Mouse (Mus musculus) hindbrain, embryonic 16.5 days (tissue): ENCODE data around the gene Arhgef10l. TPM values are rescaled to one million over a fixed set of nuclear protein-coding genes. Genes with fewer than 3 reads are reported as not detected.

ENCODE experiments used
- ATAC-seq: fragments of 200-750 bp; cut with Nextera tagmentation; 2 replicates; pipeline ENCODE4 v1.8.0; 2017; ENCODE audit warnings: moderate TSS enrichment, moderate library complexity
- H3K27ac ChIP-seq: fragments of 300-500 bp; sonication (generic); 2 replicates; pipeline ENCODE4 v1.5.1; 2014; ENCODE audit warnings: low read depth, mild to moderate bottlenecking, control low read depth, low read length, moderate library complexity
- H3K27me3 ChIP-seq: fragments of 300-500 bp; sonication (generic); replicated peaks from 2 replicates; pipeline ENCODE4 v1.6.1; 2014; ENCODE audit warnings: low read length; ENCODE audit not compliant: control insufficient read depth, insufficient read depth
- H3K36me3 ChIP-seq: fragments of 300-500 bp; sonication (generic); 2 replicates; pipeline ENCODE4 v1.6.1; 2014; ENCODE audit warnings: mild to moderate bottlenecking, low read length, moderate library complexity, mixed read lengths; ENCODE audit not compliant: control insufficient read depth, insufficient read depth
- H3K4me1 ChIP-seq: fragments of 300-500 bp; sonication (generic); 2 replicates; pipeline ENCODE4 v1.6.1; 2014; ENCODE audit warnings: low read depth, low read length; ENCODE audit not compliant: control insufficient read depth, insufficient read depth
- H3K4me2 ChIP-seq: fragments of 300-500 bp; sonication (generic); 2 replicates; pipeline ENCODE4 v1.6.1; 2014; ENCODE audit warnings: mild to moderate bottlenecking, low read length, control low read depth, moderate library complexity
- H3K4me3 ChIP-seq: fragments of 300-500 bp; sonication (generic); 2 replicates; pipeline ENCODE4 v1.5.1; 2014; ENCODE audit warnings: mild to moderate bottlenecking, low read length, control low read depth, moderate library complexity
- H3K9ac ChIP-seq: fragments of 300-500 bp; sonication (generic); 2 replicates; pipeline ENCODE4 v1.6.1; 2014; ENCODE audit warnings: low read depth, mild to moderate bottlenecking, control low read depth, low read length, moderate library complexity
- H3K9me3 ChIP-seq: fragments of 300-500 bp; sonication (generic); 2 replicates; pipeline ENCODE4 v1.6.1; 2014; ENCODE audit warnings: mild to moderate bottlenecking, low read length, moderate library complexity; ENCODE audit not compliant: control insufficient read depth
- WGBS: fragments of 180-500 bp; shearing (Covaris S2); extraction: QIAGEN DNeasy Blood & Tissue Kit; methylation state at CpG from one replicate; pipeline ENCODE4 v1.1.7; 2014; 5-methylcytosine and 5-hydroxymethylcytosine counted together
- polyA plus RNA-seq: library from polyadenylated mRNA; unstranded; fragments of >200 nt; fragmentation: Nextera tagmentation; extraction: Ambion mirVana; gene quantifications from 2 replicates; pipeline ENCODE4 v1.2.1, GENCODE M21; 2015

Arhgef10l gene
- polyA plus RNA-seq: 20.7 and 24.5 TPM in 2 replicates

DNA sequence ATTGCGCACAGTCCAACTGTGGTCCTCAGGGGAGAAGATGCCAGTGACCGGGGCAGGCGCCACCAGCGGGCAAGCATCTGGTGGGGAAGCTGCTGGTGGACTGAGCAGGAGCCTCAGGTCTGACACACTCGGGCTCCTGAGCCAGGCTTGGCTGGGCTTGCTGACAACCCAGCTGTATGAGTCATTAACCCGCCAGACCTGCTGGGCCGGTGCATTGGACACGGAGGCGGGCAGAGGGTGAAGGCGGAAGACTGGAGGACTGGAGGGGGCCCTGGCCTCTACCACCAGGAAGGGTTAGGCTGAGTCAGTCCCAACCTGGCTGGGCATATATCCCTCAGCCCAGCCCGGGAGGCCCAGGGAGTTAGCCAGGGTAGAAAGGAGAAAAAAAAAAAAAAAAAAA lies at the start of gene Arhgef10l:
Gene Arhgef10l (minus strand): TSS at position 253 of the 400 bp plus-strand sequence.
- WGBS: 69% methylated on average over 11 of the region's 11 CpGs
- no peak within 1 kb of the TSS for H3K9ac ChIP-seq
- H3K4me3 ChIP-seq: no peak within 1 kb of the TSS
- no peaks in the 10 kb centered on the region for H3K9me3 ChIP-seq
- H3K27ac ChIP-seq: no peak within 1 kb of the TSS
- peak; percentile 48; the same call in 1 of the 2 replicates for ATAC-seq
- H3K4me1 ChIP-seq: no peaks in the 10 kb centered on the region
- H3K36me3 ChIP-seq: no peaks in the 10 kb centered on the region
- H3K4me2 ChIP-seq: no peak within 1 kb of the TSS
- no peaks in the 10 kb centered on the region for H3K27me3 ChIP-seq

DNA sequence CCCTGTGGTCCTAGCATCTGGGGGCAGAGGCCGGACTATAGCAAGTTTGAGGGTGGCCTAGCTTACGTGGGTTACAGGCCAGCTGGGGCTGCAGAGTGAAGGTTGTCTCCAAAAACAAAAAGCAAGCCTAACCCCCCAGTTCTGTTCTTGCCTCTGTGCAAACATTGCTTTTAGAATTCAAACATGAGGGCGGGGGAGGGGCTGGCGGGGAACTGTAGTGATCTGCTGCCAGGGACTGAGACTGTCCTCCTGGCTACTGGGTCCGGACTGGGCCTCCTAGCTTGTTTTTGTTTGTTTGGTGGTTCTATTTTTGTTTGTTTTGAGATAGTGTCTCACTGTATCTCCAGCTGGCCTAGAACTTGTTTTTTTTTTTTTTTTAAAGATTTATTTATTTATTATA lies 48.8 kb upstream of the Arhgef10l start:
- Histone ChIP-seq H3K9ac (no peak overlapping the region), H3K27ac (peak overlapping the region; percentile 67), H3K4me3 (no peak overlapping the region), H3K4me2 (no peak overlapping the region; the same call in 1 of the 2 replicates), H3K4me1 (peaks cover 10% of the 10 kb centered on the region), H3K9me3 (no peaks in the 10 kb centered on the region), H3K27me3 (no peaks in the 10 kb centered on the region), H3K36me3 (peaks cover 61% of the 10 kb centered on the region)
- 0 out of 2 replicates have a peak, but pooled peaks have one; percentile 1 for ATAC-seq
- 74% methylated on average over 5 of the region's 5 CpGs for WGBS

DNA sequence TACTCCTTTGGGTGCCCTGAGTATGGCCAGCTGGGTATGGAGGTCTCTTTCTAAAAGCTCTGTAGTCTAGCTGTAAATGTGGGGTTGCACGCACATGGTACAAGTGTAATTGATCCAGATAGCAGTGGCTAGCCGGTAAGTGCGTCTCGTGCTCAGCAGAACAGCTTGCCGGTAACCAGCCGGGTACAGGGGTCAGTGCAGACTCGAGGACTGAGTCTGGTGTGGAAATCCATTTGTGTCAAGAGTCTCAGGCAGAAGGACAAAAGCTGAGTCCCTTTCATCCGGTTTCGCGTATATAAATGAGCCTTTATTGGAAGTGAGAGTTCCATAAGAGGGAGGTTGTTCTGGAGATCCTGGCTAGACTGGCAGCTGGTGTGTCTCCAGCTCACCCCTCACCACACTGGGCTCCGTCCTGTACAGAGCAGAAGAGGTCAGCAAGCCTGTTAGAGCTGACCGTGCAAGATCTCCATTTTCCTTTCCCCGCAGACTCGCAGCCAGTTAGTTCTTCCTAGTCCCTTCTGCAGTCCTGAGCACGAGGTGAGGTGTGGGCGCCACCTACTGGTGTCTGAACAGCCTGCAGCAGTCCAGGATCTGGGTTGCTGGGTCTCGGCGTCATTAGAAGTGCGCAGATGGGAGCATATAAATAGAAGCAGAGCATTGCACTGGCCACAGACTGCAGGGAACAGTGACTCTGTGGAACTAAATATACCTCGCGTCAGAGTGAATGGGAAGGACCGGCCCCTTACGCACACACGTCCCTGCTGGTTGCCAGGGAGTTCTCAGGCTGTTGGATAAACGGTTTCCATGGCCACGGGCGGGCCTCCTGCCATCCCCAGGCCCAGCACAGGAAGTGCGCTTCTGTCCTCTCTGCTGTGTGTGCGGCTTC lies 47.9 kb upstream of the Arhgef10l start:
- 26% methylated on average over 29 of the region's 29 CpGs for WGBS
- no peak overlapping the region for H3K4me3 ChIP-seq
- ATAC-seq: peak; percentile 95

DNA sequence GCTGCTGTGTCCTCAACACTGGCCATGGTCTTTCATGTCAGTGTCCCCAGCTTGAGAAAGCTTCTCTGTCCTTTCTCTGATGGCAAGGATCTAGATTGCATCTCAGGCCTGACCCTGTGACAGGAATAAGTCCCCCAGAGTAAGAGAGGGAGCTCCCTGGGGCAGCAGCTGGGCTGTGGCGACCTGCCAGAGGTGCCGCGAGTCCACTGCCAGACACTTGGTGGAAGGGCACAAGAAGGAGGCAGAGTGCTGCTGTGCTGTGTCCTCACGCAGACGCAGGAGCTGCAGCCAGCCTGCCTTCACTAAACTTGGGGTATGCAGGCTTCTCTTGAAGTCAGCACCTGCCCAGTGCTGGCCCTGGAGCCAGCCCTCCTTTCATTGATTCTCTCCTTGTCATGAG lies 45.5 kb upstream of the Arhgef10l start:
- ATAC-seq: no peak
- Histone ChIP-seq H3K36me3 (peaks cover 47% of the 10 kb centered on the region), H3K27ac (no peak overlapping the region), H3K9ac (0 out of 2 replicates have a peak overlapping the region, but pooled peaks have one; percentile 24), H3K27me3 (no peaks in the 10 kb centered on the region), H3K4me2 (no peak overlapping the region), H3K4me1 (peaks cover 10% of the 10 kb centered on the region), H3K4me3 (no peak overlapping the region), H3K9me3 (no peaks in the 10 kb centered on the region)
- WGBS: 61% methylated on average over 5 of the region's 5 CpGs

More for the DNA sequence above, 47.9 kb upstream of the Arhgef10l start:
- no peaks in the 10 kb centered on the region for H3K9me3 ChIP-seq
- no peaks in the 10 kb centered on the region for H3K27me3 ChIP-seq
- peak overlapping the region; percentile 67 for H3K27ac ChIP-seq
- H3K9ac ChIP-seq: peak overlapping the region; percentile 17
- peaks cover 10% of the 10 kb centered on the region for H3K4me1 ChIP-seq
- peaks cover 61% of the 10 kb centered on the region for H3K36me3 ChIP-seq
- peak overlapping the region; percentile 10; the same call in 1 of the 2 replicates for H3K4me2 ChIP-seq

DNA sequence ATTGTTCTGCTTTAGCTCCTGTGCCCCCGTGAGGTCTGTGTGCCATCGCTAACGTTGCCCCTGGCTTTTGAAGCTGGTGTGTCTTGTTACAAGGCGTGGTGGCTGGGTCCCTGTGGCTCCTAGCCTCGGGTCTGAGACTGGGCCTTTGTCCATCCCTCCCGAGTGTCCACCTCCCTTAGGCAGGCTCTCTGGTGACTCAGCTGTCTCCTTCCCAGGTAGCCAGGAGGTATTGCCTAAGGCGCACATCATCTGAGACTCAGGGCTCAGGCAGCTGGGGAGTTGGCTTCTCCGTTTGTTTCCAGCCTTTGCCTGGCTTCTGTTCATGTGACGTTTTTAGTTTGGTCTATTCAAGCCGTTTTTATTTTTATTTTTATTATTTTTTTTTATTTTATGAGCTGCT lies 45.0 kb upstream of the Arhgef10l start:
- Histone ChIP-seq H3K4me2 (no peak overlapping the region), H3K4me1 (peaks cover 10% of the 10 kb centered on the region), H3K27me3 (no peaks in the 10 kb centered on the region), H3K36me3 (peaks cover 43% of the 10 kb centered on the region), H3K9me3 (no peaks in the 10 kb centered on the region), H3K4me3 (no peak overlapping the region), H3K27ac (no peak overlapping the region), H3K9ac (no peak overlapping the region)
- no peak for ATAC-seq
- 71% methylated on average over 10 of the region's 10 CpGs for WGBS

DNA sequence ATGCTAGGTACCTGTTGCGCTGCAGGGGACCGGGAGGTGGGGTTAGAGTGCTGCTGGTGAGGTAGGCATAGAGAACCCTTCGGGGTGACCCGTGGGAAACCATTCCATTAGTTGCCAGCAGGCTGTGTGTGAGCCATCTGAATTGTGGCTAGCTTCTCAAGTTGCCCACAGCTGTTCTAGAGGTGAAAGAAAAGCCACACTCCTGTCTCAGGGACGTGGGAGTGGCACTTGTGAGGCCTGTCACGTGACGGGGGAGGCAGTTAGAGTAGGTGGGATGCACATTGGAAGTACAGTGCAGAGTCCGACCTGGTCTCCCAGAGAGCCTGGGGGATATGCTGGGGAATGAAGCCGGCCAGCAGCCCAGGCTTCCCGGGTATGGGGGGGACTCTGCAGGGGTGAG lies 43.8 kb upstream of the Arhgef10l start:
- WGBS: 89% methylated on average over 10 of the region's 10 CpGs
- no peak overlapping the region for H3K27ac ChIP-seq
- H3K36me3 ChIP-seq: peaks cover 36% of the 10 kb centered on the region
- no peak for ATAC-seq
- H3K27me3 ChIP-seq: no peaks in the 10 kb centered on the region
- H3K9me3 ChIP-seq: no peaks in the 10 kb centered on the region
- no peak overlapping the region for H3K4me3 ChIP-seq
- H3K9ac ChIP-seq: no peak overlapping the region
- peaks cover 10% of the 10 kb centered on the region for H3K4me1 ChIP-seq
- H3K4me2 ChIP-seq: no peak overlapping the region

GRCm38 (mm10) chr4:140709111-140709510 lies 43.3 kb upstream of the Arhgef10l start:
- no peaks in the 10 kb centered on the region for H3K9me3 ChIP-seq
- whole genome bisulfite sequencing: 61% methylated on average over 7 of the region's 7 CpGs
- no peak overlapping the region for H3K4me3 ChIP-seq
- no peak overlapping the region for H3K27ac ChIP-seq
- no peak overlapping the region for H3K4me2 ChIP-seq
- no peaks in the 10 kb centered on the region for H3K27me3 ChIP-seq
- ATAC-seq: no peak
- no peak overlapping the region for H3K9ac ChIP-seq
- H3K36me3 ChIP-seq: peaks cover 31% of the 10 kb centered on the region
- H3K4me1 ChIP-seq: peaks cover 8% of the 10 kb centered on the region

DNA sequence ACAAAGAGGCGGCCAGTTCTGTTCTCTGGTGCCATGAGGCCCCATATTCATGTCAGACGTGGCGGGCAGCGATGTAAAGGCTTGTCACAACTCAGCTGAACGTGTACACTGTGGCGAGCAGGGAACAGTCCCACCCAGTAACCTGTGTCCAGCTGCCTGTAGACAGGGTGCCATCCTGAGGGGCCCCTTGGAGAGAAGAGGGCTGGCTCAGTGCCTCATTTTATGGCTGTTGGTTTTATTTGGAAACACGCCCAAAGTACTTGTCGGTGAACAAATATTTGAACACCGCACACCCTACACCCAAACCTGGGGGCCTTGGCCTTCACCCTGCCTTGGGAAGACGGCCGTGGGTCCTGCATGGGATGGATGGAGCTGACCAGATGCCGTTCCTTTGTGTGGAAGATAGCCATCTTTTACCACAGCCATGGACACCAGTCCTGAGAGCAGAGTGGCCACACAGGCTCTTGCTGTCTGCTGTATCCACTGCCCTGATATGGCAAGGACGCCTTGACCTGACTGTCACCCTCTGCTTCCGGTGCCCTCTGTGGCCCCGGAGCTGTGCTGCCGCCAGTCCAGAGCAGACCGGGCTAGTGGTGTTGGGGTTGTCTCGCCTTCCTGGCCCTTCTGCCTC lies 42.6 kb upstream of the Arhgef10l start:
- WGBS: 80% methylated on average over 18 of the region's 18 CpGs
- no peak for ATAC-seq
- Histone ChIP-seq H3K27ac (no peak overlapping the region), H3K27me3 (no peaks in the 10 kb centered on the region), H3K36me3 (peaks cover 30% of the 10 kb centered on the region), H3K9me3 (no peaks in the 10 kb centered on the region), H3K9ac (no peak overlapping the region), H3K4me1 (peaks cover 10% of the 10 kb centered on the region), H3K4me2 (no peak overlapping the region), H3K4me3 (no peak overlapping the region)

GRCm38 (mm10) chr4:140707615-140708014 lies 41.8 kb upstream of the Arhgef10l start:
- no peak for ATAC-seq
- no peak overlapping the region for H3K27ac ChIP-seq
- H3K4me3 ChIP-seq: no peak overlapping the region
- no peak overlapping the region for H3K4me2 ChIP-seq
- no peak overlapping the region for H3K9ac ChIP-seq
- H3K36me3 ChIP-seq: peaks cover 28% of the 10 kb centered on the region
- WGBS: 72% methylated on average over 4 of the region's 4 CpGs
- H3K9me3 ChIP-seq: no peaks in the 10 kb centered on the region
- peaks cover 15% of the 10 kb centered on the region for H3K4me1 ChIP-seq
- no peaks in the 10 kb centered on the region for H3K27me3 ChIP-seq
